ENCODE assay signal across 11 mouse cellular contexts in the genomic region with DNA sequence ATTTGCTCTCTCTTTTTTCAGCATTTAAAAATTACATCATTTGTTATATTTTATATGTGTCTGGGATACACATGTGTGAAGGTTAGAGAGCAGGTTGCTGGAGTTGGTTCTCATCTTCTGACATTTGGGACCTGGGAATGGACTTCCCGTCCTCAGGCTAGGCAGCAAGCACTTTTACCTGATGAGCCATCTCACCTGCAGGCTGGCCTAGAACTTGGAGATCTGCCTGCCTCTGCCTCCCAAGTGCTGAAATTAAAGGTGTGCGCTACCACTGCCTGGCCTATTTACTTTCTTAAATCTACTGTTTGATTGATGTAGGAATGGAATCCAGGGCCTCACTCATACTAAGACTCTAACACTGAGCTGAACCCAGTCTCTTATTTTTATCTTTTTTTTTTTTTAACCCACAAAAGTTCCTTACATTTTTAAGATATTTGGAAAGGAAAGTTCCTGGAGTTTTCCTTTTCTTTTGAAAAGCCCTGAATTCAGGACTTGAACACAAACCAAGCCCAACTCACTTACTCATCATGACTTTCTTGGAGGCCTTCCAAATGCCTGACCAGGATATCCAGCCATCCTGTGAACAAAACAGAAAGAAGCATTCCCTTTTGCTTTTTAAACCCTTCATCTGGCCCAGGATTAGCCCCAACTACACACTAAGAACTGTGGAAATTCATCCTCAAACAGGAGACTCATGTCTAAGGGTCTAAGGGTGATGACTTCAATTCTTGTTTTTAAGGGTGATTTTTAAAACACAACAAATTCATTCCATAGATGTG. TPM values are rescaled to one million over a fixed set of nuclear protein-coding genes. Genes with fewer than 3 reads are reported as not detected.
A peak's percentile ranks its signal among the peaks of the same experiment; 100 is the strongest.
DNase-seq lines count a peak whose midpoint lies in the region; ATAC-seq lines count a peak whose summit lies in the region.
"Had no signal": no experiment of that assay in that cellular context is flagged by ENCODE, and none has a peak within 500 bp of the region (broad histone marks: within the 10 kb centered on the region; RNA-seq: fewer than 3 reads in every experiment).

No protein-coding gene starts in this region.

- H3K27me3 ChIP-seq in embryonic facial prominence, embryonic 14.5 days (replicated peaks; ENCODE audit: control insufficient read depth, insufficient read depth, low read length), result no peaks in the 10 kb centered on the region
- H3K27me3 ChIP-seq in embryonic facial prominence, embryonic 10.5 days (replicated peaks; ENCODE audit: low read depth, poor library complexity, severe bottlenecking), result no peaks in the 10 kb centered on the region
- no peaks in the 10 kb centered on the region for H3K27me3 ChIP-seq in heart, embryonic 10.5 days (ENCODE audit: insufficient read depth, poor library complexity, severe bottlenecking)
- H3K27me3 ChIP-seq in stomach, embryonic 15.5 days (replicated peaks), result no peaks in the 10 kb centered on the region
- H3K27me3 ChIP-seq in midbrain, embryonic 16.5 days (ENCODE audit: control insufficient read depth, insufficient read depth, low read depth, low read length), result no peaks in the 10 kb centered on the region

- no peaks in the 10 kb centered on the region for H3K9me3 ChIP-seq in embryonic facial prominence, embryonic 14.5 days (ENCODE audit: control insufficient read depth, low read length)
- H3K9me3 ChIP-seq in embryonic facial prominence, embryonic 10.5 days, result no peaks in the 10 kb centered on the region
- no peaks in the 10 kb centered on the region for H3K9me3 ChIP-seq in heart, embryonic 10.5 days
- no peaks in the 10 kb centered on the region for H3K9me3 ChIP-seq in stomach, embryonic 15.5 days
- no peaks in the 10 kb centered on the region for H3K9me3 ChIP-seq in midbrain, embryonic 16.5 days (replicated peaks; ENCODE audit: control insufficient read depth, low read length, poor library complexity, severe bottlenecking)

- H3K4me3 ChIP-seq in embryonic facial prominence, embryonic 14.5 days (ENCODE audit: low read depth, low read length), result no peak overlapping the region
- no peak overlapping the region for H3K4me3 ChIP-seq in embryonic facial prominence, embryonic 10.5 days
- H3K4me3 ChIP-seq in heart, embryonic 10.5 days, result no peak overlapping the region
- H3K4me3 ChIP-seq in stomach, embryonic 15.5 days (replicated peaks), result no peak overlapping the region
- H3K4me3 ChIP-seq in midbrain, embryonic 16.5 days (ENCODE audit: low read depth, low read length), result no peak overlapping the region
- H3K4me3 ChIP-seq: erythroblast, embryonic 14.5 days had no signal

- no peaks in the 10 kb centered on the region for H3K4me1 ChIP-seq in embryonic facial prominence, embryonic 14.5 days (ENCODE audit: control insufficient read depth, insufficient read depth, low read length)
- H3K4me1 ChIP-seq in embryonic facial prominence, embryonic 10.5 days, result peaks cover 23% of the 10 kb centered on the region
- peaks cover 31% of the 10 kb centered on the region for H3K4me1 ChIP-seq in heart, embryonic 10.5 days
- 0 out of 2 replicates have a peak, but pooled peaks cover 2% of the 10 kb centered on the region for H3K4me1 ChIP-seq in stomach, embryonic 15.5 days
- H3K4me1 ChIP-seq in midbrain, embryonic 16.5 days (ENCODE audit: control insufficient read depth, insufficient read depth, low read length), result peaks cover 4% of the 10 kb centered on the region; the same call in 1 of the 2 replicates

- H3K9ac ChIP-seq in embryonic facial prominence, embryonic 14.5 days (ENCODE audit: low read depth, low read length), result no peak overlapping the region
- no peak overlapping the region for H3K9ac ChIP-seq in stomach, embryonic 15.5 days
- no peak overlapping the region for H3K9ac ChIP-seq in midbrain, embryonic 16.5 days (ENCODE audit: low read depth, low read length)

- ATAC-seq in embryonic facial prominence, embryonic 14.5 days (ENCODE audit: low read depth), result no peak
- no peak for ATAC-seq in stomach, embryonic 15.5 days (ENCODE audit: insufficient read depth, low FRiP score, low read depth)
- no peak for ATAC-seq in midbrain, embryonic 16.5 days

- no peak overlapping the region for H3K27ac ChIP-seq in embryonic facial prominence, embryonic 14.5 days (replicated peaks; ENCODE audit: low read depth, low read length)
- no peak overlapping the region for H3K27ac ChIP-seq in embryonic facial prominence, embryonic 10.5 days (replicated peaks)
- peak overlapping the region; percentile 44; the same call in 1 of the 2 replicates for H3K27ac ChIP-seq in heart, embryonic 10.5 days
- peak overlapping the region; percentile 55; the same call in 1 of the 2 replicates for H3K27ac ChIP-seq in stomach, embryonic 15.5 days
- no peak overlapping the region for H3K27ac ChIP-seq in midbrain, embryonic 16.5 days (ENCODE audit: low read length)

- no peaks in the 10 kb centered on the region for H3K36me3 ChIP-seq in embryonic facial prominence, embryonic 14.5 days (ENCODE audit: control insufficient read depth, insufficient read depth, low read length)
- H3K36me3 ChIP-seq in embryonic facial prominence, embryonic 10.5 days (replicated peaks), result no peaks in the 10 kb centered on the region
- no peaks in the 10 kb centered on the region for H3K36me3 ChIP-seq in heart, embryonic 10.5 days
- H3K36me3 ChIP-seq in stomach, embryonic 15.5 days, result no peaks in the 10 kb centered on the region
- no peaks in the 10 kb centered on the region for H3K36me3 ChIP-seq in midbrain, embryonic 16.5 days (ENCODE audit: control insufficient read depth, insufficient read depth, low read length)

- no peak overlapping the region for H3K4me2 ChIP-seq in embryonic facial prominence, embryonic 14.5 days (ENCODE audit: low read depth, low read length)
- H3K4me2 ChIP-seq in stomach, embryonic 15.5 days, result no peak overlapping the region
- H3K4me2 ChIP-seq in midbrain, embryonic 16.5 days (ENCODE audit: low read length), result no peak overlapping the region

- DNase-seq in embryonic facial prominence, embryonic 14.5 days (ENCODE audit: low spot score), result peak; percentile 14
- no peak for DNase-seq in embryonic facial prominence, embryonic 10.5 days (ENCODE audit: low spot score)
- DNase-seq in lung, postnatal 36 days, result peak; percentile 43
- no peak for DNase-seq in lung, postnatal 4 days
- no peak for DNase-seq in heart, embryonic 10.5 days (ENCODE audit: low spot score)
- no peak for DNase-seq in layer of hippocampus, postnatal 36 days
- DNase-seq: right cerebral cortex, adult 18-20 months; thymus, postnatal 14 days had no signal

- WGBS in embryonic facial prominence, embryonic 14.5 days, result 98% methylated on average over 2 of the region's 2 CpGs
- WGBS in embryonic facial prominence, embryonic 10.5 days, result 92% methylated on average over 2 of the region's 2 CpGs
- 93% methylated on average over 2 of the region's 2 CpGs for WGBS in heart, embryonic 10.5 days
- WGBS in stomach, embryonic 15.5 days, result 88% methylated on average over 2 of the region's 2 CpGs
- WGBS in midbrain, embryonic 16.5 days, result 94% methylated on average over 2 of the region's 2 CpGs

RNA-seq across cellular contexts. Expression of gene Smg1, which starts 8.1 kb away (rescaled TPM):
- 20.0 and 20.7 TPM in 2 replicates for polyA plus RNA-seq in embryonic facial prominence, embryonic 14.5 days (2014; fragmentation: Nextera tagmentation; extraction: Ambion mirVana)
- 19.3 and 21.8 TPM in 2 replicates for polyA plus RNA-seq in embryonic facial prominence, embryonic 10.5 days (2016; fragmentation: Nextera tagmentation; extraction: Ambion mirVana)
- polyA plus RNA-seq in heart, embryonic 10.5 days (2016; fragmentation: Nextera tagmentation; extraction: Ambion mirVana), result 12.4 and 13.6 TPM in 2 replicates
- 22.0 and 23.1 TPM in 2 replicates for polyA plus RNA-seq in stomach, embryonic 15.5 days (2015; fragmentation: Nextera tagmentation; extraction: Ambion mirVana)
- 10 to 100 TPM; 84.4 to 91.5 TPM for total RNA-seq in layer of hippocampus, postnatal 36 days (2021)
- 16.0 and 19.3 TPM in 2 replicates for polyA plus RNA-seq in midbrain, embryonic 16.5 days (2015; fragmentation: Nextera tagmentation; extraction: Ambion mirVana)

Comparison
In these comparisons a context has a peak if more than half of its experiments do, and no peak if none do; other contexts are left out.
1. DNase-seq: peak in embryonic facial prominence, embryonic 14.5 days (single experiment) and lung, postnatal 36 days (single experiment); none in embryonic facial prominence, embryonic 10.5 days (single experiment), lung, postnatal 4 days (0 of 2), heart, embryonic 10.5 days (single experiment) and layer of hippocampus, postnatal 36 days (0 of 2).
2. H3K27ac ChIP-seq: peak in heart, embryonic 10.5 days (single experiment) and stomach, embryonic 15.5 days (single experiment); none in embryonic facial prominence, embryonic 14.5 days (single experiment), embryonic facial prominence, embryonic 10.5 days (single experiment) and midbrain, embryonic 16.5 days (single experiment).